Mouse (Mus musculus) retina, embryonic 14.5 days (tissue): ENCODE data around the gene Gm9508.

ENCODE experiments used
- DNase-seq: peaks from one replicate; pipeline ENCODE4 v3.0.0-alpha.2; 2015; ENCODE audit warnings: low spot score

The Gm9508 gene

GRCm38 (mm10) chr10:77670710-77671109, 26.3 kb downstream of the Gm9508 start:
- no peak for DNase-seq

- no peak for DNase-seq
Measured at GRCm38 (mm10) chr10:77667402-77667801, 29.6 kb downstream of the Gm9508 start.

GRCm38 (mm10) chr10:77666342-77666741, 30.7 kb downstream of the Gm9508 start:
- DNase-seq: no peak

GRCm38 (mm10) chr10:77663949-77664665, 32.9 kb downstream of the Gm9508 start:
- DNase-seq: no peak

GRCm38 (mm10) chr10:77658286-77658994, 38.6 kb downstream of the Gm9508 start:
- no peak for DNase-seq

- no peak for DNase-seq
Measured at GRCm38 (mm10) chr10:77652046-77652445, 45.0 kb downstream of the Gm9508 start.

- no peak for DNase-seq
Measured at GRCm38 (mm10) chr10:77647901-77648300, 49.1 kb downstream of the Gm9508 start.

GRCm38 (mm10) chr10:77647461-77647860, 49.6 kb downstream of the Gm9508 start:
- DNase-seq: no peak
